Mouse (Mus musculus) lung, postnatal 10 days (tissue): ENCODE measurements around the gene Hectd4.
A peak's percentile ranks its signal among the peaks of the same experiment; 100 is the strongest.
"Not testable (repeated sequence)": the region's sequence is repeated elsewhere in the genome, so short reads cannot be mapped to it uniquely, and the experiment has no call there.

Experiments
- DNase-seq: peaks from one replicate; pipeline ENCODE4 v3.0.0; 2021

The Hectd4 gene

GRCm38 (mm10) chr5:121292309-121293165 lies 72.5 kb downstream of the Hectd4 start:
- DNase-seq, result peak; percentile 18

GRCm38 (mm10) chr5:121305009-121305408 lies 85.0 kb downstream of the Hectd4 start:
- no peak for DNase-seq

- no peak for DNase-seq
Observed at GRCm38 (mm10) chr5:121307620-121308019, 87.6 kb downstream of the Hectd4 start.

DNA sequence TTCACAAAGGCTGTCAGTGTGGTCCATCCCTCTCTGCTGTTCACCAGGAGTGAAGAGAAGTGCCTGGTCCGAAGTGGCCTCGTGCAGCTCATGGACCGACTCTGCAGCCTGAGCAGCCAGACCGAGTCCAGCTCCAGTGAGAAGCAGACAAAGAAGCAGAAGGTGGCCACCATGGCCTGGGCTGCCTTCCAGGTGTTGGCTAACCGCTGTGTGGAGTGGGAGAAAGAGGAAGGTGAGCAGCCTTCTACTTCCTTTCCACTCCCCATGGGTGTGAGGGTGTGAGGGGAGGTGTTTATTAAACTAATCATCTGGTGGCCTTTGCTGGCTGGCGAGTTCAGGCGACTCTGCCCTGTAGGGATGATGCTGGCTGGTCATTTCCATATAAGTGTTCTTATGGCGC lies 91.6 kb downstream of the Hectd4 start:
- no peak for DNase-seq

GRCm38 (mm10) chr5:121313764-121314474 lies 93.9 kb downstream of the Hectd4 start:
- DNase-seq, result no peak

- no peak for DNase-seq
Observed at GRCm38 (mm10) chr5:121326079-121326805, 106.2 kb downstream of the Hectd4 start.

GRCm38 (mm10) chr5:121329333-121330058 lies 109.5 kb downstream of the Hectd4 start:
- DNase-seq, result peak; percentile 54

- not testable (repeated sequence) for DNase-seq
Observed at GRCm38 (mm10) chr5:121330154-121330816, 110.3 kb downstream of the Hectd4 start.

DNA sequence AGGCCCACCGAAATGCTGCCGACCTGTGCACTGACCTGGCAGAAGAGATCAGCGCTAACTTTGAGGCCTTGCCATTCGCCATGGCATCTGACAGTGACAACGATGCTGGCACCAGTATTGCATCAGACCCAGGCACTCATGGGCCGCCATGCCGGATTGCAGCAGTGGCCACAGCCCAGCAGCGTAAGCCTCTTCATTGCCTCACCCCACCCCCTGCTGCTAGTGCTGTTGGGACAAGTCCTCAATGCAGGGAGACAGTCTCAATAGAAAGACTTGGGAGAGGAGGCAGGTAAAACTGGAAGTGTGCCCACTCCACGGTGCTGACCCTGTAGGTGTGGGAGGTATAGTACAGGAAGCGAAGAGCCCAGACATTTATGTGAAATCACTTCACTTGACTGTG lies 111.7 kb downstream of the Hectd4 start:
- no peak for DNase-seq

DNA sequence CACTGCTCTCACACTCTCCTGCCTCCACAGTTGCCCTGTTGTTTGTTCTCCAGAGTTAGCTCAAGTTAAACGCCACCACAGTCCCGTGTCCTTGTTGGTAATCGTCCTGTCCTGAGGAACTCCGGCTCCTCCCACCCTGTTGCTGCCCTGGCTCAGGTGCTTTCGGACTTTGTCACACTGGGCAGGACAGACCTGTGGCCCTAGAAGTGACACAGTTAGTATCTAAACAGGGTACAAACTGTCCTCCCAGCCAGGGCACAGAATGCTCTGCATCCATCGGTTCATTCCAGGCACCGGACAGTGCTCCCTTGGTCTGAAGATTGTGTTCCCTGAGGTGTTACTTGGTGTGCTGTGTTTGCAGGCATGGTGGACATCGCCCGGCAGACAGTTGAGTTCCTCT lies 114.0 kb downstream of the Hectd4 start:
- no peak for DNase-seq

- DNase-seq, result no peak
Observed at GRCm38 (mm10) chr5:121334454-121334853, 114.4 kb downstream of the Hectd4 start.

- DNase-seq, result no peak
Observed at GRCm38 (mm10) chr5:121335426-121335825, 115.4 kb downstream of the Hectd4 start.

GRCm38 (mm10) chr5:121336009-121336408 lies 116.0 kb downstream of the Hectd4 start:
- no peak for DNase-seq

DNA sequence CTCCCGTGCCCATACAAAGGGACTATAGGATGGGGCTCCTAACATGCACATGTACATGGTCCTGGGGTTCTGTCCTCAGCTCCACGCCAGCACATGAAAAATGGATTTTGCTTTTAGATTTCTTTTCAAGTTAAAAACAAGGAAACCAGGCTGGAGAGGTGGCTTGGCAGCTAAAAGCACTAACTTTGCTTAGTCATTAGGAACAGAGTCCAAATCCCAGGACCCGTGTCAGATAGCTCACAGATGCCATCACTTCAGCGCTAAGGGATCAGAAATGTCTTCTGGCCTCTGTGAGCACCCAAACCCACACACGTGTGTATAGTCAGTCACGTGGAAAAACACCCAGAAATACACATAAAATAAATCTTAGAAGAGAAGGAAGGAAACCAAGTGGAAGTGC lies 116.8 kb downstream of the Hectd4 start:
- no peak for DNase-seq

DNA sequence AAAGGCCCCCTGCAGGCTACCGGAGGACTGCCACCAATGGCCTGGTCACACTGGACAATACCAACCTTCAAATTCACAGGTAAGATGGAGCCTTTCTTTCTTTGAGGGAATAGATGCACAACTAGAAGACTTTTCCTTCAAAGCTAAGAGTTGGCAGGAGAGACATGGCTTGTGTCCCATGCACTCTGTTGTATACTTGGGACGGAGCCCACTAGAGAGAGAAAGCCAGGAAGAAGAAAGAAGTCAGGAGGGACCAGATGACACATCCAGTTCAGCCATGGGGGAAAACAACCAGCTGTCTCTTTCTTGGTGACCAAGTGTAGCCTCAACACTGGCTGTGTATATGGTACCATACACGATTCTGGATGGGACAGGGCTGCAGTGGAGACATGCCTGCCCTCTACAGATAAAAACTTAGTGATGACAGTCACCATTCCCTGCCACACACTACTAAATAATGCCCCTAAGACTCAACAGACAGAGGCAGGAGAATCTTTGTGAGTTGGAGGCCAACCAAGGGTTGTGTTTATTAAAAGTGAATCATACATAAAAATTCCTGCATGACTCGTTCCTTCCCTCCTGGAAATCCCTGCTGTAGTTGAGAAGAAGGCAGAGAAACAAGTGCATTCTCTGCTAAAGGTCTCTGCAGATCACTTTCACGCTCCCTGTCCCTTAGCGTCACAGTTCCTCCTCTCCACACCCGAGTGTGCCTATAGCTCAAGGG lies 119.7 kb downstream of the Hectd4 start:
- DNase-seq, result peak; percentile 64

DNA sequence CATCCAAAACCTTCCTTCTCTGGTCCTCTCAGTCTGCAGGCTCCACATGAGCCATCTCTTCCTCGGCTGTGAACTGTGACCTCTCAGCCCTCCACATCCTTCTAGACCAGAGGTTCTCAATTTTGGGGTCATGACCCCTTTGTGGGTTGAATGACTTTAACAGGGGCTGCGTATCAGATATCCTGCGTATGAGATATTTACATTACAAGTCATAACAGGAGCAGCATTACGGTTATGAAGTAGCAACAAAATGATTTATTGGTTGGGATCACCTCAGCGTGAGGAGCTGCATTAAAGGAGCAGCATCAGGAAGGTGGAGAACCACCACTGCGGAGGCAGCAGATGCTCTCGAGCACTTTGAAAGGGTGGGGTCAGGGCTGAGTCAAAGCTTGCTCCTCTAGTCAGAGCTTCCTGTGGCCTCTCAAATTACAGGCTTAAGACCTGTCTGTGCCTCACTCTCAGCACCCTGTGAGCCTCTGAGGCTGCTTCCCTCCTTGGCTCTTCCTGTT lies 121.0 kb downstream of the Hectd4 start:
- DNase-seq, result no peak

GRCm38 (mm10) chr5:121342490-121342889 lies 122.5 kb downstream of the Hectd4 start:
- no peak for DNase-seq

- DNase-seq, result no peak
Observed at GRCm38 (mm10) chr5:121343997-121344396, 124.0 kb downstream of the Hectd4 start.

DNA sequence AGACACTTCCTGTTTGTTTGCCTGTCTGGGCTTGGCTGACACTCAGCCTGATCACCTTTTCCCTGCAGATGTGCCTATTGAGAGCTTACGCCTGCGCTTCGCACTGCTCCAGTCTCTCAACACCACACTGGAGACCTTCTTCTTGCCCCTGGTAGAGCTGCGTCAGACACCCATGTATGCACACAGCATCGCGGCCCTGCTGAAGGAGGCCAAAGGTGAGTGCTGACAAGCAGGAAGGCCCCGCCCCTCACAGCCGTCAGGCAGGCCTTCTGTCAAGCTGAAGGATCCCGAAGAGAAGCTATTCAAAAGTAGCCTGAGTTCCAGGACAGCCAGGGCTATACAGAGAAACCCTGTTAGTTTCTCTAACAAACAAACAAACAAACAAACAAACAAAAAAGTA lies 139.2 kb downstream of the Hectd4 start:
- DNase-seq, result no peak

- DNase-seq, result peak; percentile 68
Observed at GRCm38 (mm10) chr5:121361696-121362095, 141.7 kb downstream of the Hectd4 start.

- no peak for DNase-seq
Observed at GRCm38 (mm10) chr5:121363441-121363840, 143.4 kb downstream of the Hectd4 start.
